Mouse (Mus musculus): ENCODE results near the gene Fgfr1op. TPM values are rescaled to one million over a fixed set of nuclear protein-coding genes. Genes with fewer than 3 reads are reported as not detected.
"Not testable (repeated sequence)": the region's sequence is repeated elsewhere in the genome, so short reads cannot be mapped to it uniquely, and the experiment has no call there.

Fgfr1op gene
- polyA plus RNA-seq, 1 experiment from 2014 or later, result 35.7 TPM

DNA sequence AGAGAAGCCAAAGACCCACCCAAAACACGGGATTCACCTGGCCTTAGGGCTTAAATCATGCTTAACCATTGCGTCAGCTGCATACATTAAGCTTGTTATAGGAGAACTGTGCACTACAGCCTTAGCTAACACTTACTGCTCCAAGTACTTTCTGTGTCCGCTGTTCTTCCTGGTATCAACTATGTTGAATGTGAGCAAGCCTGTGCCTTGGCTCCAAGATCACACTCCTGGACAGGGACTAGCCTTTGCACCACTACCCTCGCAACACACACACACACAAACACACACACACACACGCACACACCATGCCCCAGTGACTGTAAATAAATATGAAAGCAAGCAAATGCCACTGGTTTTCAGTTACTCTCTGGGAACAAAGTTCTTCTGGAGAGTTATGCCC, 18.4 kb upstream of the Fgfr1op start:
- H3K9ac ChIP-seq, result peak overlapping the region; percentile 78
- H3K4me2 ChIP-seq, result peak overlapping the region; percentile 56
- not testable (repeated sequence) for H3K36me3 ChIP-seq; ATAC-seq (ENCODE audit: insufficient number of reproducible peaks, insufficient read depth, low FRiP score, low TSS enrichment, low read depth); H3K27me3 ChIP-seq; H3K27ac ChIP-seq; H3K4me1 ChIP-seq; H3K9me3 ChIP-seq
- H3K4me3 ChIP-seq, result peak overlapping the region; percentile 57
- WGBS, result 12% methylated on average over 5 of the region's 5 CpGs

DNA sequence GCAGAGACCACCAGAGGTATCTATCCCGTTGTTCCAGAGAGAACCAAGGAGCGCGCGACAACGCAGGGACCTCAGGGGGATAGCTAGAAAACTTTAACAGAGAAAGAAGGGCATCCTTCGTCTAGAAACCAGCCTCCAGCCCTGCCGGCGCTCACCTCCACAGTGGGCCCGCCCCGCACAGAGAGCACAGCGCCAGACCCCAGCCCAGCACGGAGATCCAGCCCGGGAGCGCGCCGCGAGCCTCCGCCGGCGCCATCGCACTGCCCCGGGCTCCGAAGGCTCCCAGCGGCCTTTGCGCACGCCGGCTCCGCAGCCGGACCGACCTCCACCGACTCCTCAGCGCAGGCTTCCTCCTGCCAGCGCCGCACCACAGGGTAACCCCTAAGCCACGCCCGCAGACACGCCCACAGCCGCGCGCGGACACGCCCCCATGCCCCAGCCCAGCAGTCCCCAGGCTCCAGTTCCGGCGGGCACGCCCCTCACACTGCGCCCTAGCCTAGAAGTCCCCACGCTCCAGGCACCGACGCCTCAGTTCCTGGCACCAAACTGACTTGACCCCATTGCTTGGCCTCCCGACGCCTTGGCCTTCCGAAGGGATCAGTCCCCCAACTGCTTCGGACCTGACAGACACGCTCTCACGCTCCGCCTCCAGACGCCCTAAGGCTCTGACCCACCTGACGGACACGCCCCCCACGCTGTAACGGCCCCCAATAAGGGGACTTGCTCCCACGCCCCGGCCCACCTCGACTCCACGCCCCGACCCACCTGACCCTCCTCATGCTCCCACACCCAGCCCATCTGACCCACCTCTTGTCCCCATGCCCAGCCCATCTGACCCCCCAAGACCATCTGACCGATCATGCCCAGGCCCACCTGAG, 17.6 kb upstream of the Fgfr1op start, which contains the start of the genes Gm49673 and Rnaset2a:
Gene Gm49673 (minus strand): TSS at position 350 of the 878 bp plus-strand sequence.
Gene Rnaset2a (minus strand): TSS at position 659 of the 878 bp plus-strand sequence.
- WGBS, result 2% methylated on average over 50 of the region's 67 CpGs
- Histone ChIP-seq H3K4me3 (peak within 1 kb of the TSS; percentile 57), H3K4me2 (peak within 1 kb of the TSS; percentile 56), H3K9ac (peak within 1 kb of the TSS; percentile 78)
- H3K36me3 ChIP-seq, H3K27me3 ChIP-seq, H3K27ac ChIP-seq, H3K4me1 ChIP-seq, H3K9me3 ChIP-seq: not testable (repeated sequence)
- ATAC-seq (ENCODE audit: insufficient number of reproducible peaks, insufficient read depth, low FRiP score, low TSS enrichment, low read depth), result peak; percentile 97

DNA sequence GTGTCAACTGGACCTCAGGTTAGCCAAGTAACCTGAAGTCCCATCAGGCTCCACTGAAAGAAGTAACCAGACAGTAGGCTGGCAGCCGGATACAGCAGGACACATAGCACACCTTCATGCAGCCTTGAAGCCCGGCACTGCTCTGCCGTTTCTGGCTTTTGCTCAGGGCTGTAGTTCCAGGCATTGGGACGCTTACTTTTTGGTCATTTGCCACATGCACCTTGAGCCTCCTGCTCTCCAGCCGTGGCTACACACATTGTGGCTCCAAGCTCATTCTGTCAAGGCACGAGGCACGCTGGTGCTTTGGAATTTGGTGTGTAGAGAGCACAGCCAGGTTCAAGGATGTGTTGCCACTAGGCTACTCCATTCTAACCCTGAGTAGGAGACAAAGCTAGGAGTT, 10.3 kb upstream of the Fgfr1op start:
- H3K36me3 ChIP-seq; H3K27ac ChIP-seq; H3K4me3 ChIP-seq; H3K4me2 ChIP-seq; H3K9me3 ChIP-seq; H3K4me1 ChIP-seq; H3K9ac ChIP-seq; ATAC-seq (ENCODE audit: insufficient number of reproducible peaks, insufficient read depth, low FRiP score, low TSS enrichment, low read depth); H3K27me3 ChIP-seq: not testable (repeated sequence)
- 81% methylated on average over 7 of the region's 7 CpGs for WGBS

DNA sequence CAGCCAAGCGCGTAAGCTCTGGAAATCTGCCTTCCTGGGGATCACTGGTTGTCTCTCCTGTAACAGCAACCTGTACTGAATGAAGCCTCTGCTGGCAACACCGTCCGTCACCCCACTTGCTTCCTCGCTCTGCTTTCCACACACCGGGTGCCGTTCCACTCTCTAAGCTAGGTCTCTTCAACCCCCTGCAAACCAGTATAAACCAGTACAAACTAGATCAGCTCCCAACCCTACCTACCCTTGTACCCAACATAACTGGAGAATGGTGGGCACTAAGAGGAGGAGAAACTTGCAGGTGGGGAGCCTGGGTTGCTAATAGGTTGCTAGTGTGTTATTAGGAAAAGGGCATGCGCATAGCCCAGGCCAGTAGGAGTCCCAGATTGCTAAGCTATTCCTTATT, 9.3 kb upstream of the Fgfr1op start:
- not testable (repeated sequence) for H3K27ac ChIP-seq; ATAC-seq (ENCODE audit: insufficient number of reproducible peaks, insufficient read depth, low FRiP score, low TSS enrichment, low read depth); H3K4me2 ChIP-seq; H3K9me3 ChIP-seq; H3K36me3 ChIP-seq; H3K4me1 ChIP-seq; H3K4me3 ChIP-seq; H3K27me3 ChIP-seq; H3K9ac ChIP-seq
- 83% methylated on average over 1 of the region's 8 CpGs for WGBS

DNA sequence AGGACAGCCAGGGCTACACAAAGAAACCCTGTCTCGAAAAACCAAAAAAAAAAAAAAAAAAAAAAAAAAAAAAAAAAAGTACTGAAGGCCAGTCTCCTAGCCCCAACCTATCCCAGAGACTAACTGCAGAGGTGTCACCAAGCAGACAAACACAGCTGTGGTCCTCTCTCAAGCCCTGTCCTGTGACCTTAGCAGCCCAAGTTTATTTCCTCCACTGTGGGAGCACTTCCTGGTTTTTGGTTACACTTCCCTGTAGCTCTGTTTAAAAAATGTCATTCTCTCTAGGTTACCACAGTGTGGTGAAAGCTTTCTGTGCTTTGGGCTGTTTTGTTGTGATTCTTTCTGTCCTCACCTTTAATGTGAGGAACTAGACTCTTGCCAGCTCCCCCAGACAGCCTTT, 6.7 kb upstream of the Fgfr1op start:
- ATAC-seq (ENCODE audit: insufficient number of reproducible peaks, insufficient read depth, low FRiP score, low TSS enrichment, low read depth); H3K27ac ChIP-seq; H3K4me2 ChIP-seq; H3K9ac ChIP-seq; H3K9me3 ChIP-seq; H3K27me3 ChIP-seq; H3K4me1 ChIP-seq; H3K36me3 ChIP-seq; H3K4me3 ChIP-seq: not testable (repeated sequence)
- no CpG with 5 or more reads among the region's 1 CpGs for WGBS

DNA sequence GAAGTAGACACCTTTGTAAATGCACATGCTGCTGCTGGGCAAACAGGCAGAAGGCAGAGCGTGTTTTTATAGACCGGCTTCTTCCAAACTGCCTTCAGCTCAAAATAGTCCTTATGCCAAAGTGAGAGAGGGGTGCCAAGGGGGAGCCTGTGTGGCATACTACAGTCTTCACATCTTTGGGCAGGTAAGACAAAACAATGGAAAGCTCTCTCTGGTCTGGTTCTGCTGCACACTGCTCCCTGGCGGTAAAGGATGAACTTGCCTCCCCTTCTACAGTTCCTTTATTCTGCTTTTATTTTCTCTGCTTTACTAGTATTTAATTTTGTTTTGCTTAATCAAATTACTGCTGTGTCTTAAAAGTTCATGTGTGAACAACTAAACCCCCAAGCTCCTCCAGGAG, 4.3 kb upstream of the Fgfr1op start:
- H3K9me3 ChIP-seq; H3K27me3 ChIP-seq; H3K4me2 ChIP-seq; ATAC-seq (ENCODE audit: insufficient number of reproducible peaks, insufficient read depth, low FRiP score, low TSS enrichment, low read depth); H3K9ac ChIP-seq; H3K27ac ChIP-seq; H3K4me1 ChIP-seq; H3K4me3 ChIP-seq; H3K36me3 ChIP-seq: not testable (repeated sequence)
- 46% methylated on average over 3 of the region's 3 CpGs for WGBS

DNA sequence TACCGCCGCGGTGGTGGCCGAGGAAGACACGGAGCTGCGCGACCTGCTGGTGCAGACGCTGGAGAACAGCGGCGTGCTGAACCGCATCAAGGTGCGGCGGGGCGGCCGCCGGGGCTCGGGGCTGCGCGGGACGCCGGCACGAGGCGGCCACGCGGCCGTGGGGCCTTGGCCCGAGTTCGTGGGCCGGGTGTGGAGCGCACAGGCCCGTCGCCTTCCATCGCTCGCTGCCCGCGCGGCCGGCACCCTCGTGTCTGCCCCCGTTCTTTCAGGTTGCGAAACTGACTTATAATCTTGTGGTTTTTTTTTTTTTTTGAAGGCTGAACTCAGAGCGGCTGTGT, 276 bp downstream of the Fgfr1op start:
- Histone ChIP-seq H3K4me3 (peak overlapping the region; percentile 54), H3K36me3 (peaks cover 14% of the 10 kb centered on the region), H3K4me2 (peak overlapping the region; percentile 55), H3K9ac (peak overlapping the region; percentile 67)
- ATAC-seq (ENCODE audit: insufficient number of reproducible peaks, insufficient read depth, low FRiP score, low TSS enrichment, low read depth), result peak; percentile 28; the same call in 1 of the 2 replicates
- under 1% methylated on average over 40 of the region's 42 CpGs for WGBS
- not testable (repeated sequence) for H3K9me3 ChIP-seq, H3K4me1 ChIP-seq, H3K27ac ChIP-seq, H3K27me3 ChIP-seq

DNA sequence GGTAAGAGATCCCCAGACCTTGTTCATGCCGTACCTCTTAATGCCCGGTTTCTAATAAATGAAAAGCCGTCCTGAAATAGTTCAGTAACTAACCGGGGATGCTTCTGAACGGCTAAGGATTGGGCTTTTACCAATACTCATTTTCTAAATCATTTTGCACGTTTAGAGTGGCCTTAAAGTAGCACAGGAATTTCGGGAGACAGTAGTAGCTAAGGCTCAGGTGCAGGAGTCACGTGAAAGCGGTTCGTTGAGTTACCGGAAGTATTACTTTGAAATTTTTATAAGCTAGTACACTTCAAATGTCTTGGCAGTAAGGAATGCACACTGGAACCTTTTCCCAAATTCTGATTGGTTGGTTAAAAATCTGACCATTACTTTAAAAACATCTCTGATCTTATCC, 676 bp downstream of the Fgfr1op start:
- not testable (repeated sequence) for H3K27me3 ChIP-seq; H3K27ac ChIP-seq; H3K4me1 ChIP-seq; ATAC-seq (ENCODE audit: insufficient number of reproducible peaks, insufficient read depth, low FRiP score, low TSS enrichment, low read depth); H3K9me3 ChIP-seq
- 0% methylated on average over 11 of the region's 11 CpGs for WGBS
- peaks cover 16% of the 10 kb centered on the region for H3K36me3 ChIP-seq
- peak overlapping the region; percentile 55 for H3K4me2 ChIP-seq
- H3K4me3 ChIP-seq, result peak overlapping the region; percentile 54
- H3K9ac ChIP-seq, result peak overlapping the region; percentile 67; the same call in 1 of the 2 replicates

DNA sequence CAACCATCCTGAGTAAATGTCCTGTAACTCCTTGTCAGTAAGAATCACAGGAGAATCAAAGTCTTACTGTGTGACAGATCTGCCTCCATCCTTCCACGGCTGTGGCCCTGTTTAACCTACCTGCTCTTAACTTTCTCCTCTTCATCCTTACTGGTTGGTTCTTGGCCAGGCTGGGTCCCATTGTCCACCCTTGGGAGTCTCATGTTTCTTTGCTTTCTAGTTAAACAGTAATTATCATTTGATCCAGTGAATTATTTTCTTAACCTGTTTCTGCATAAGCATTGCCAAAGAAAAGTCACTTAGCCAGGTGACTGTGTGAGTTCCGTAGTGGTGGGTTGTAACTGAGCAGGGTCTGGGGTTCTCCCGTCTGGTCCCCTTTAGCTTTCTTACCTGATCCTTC, 1.2 kb downstream of the Fgfr1op start:
- Histone ChIP-seq H3K4me3 (peak overlapping the region; percentile 54), H3K4me2 (peak overlapping the region; percentile 55), H3K36me3 (peaks cover 21% of the 10 kb centered on the region)
- not testable (repeated sequence) for ATAC-seq (ENCODE audit: insufficient number of reproducible peaks, insufficient read depth, low FRiP score, low TSS enrichment, low read depth); H3K9ac ChIP-seq; H3K27ac ChIP-seq; H3K4me1 ChIP-seq; H3K9me3 ChIP-seq; H3K27me3 ChIP-seq
- 43% methylated on average over 2 of the region's 3 CpGs for WGBS

DNA sequence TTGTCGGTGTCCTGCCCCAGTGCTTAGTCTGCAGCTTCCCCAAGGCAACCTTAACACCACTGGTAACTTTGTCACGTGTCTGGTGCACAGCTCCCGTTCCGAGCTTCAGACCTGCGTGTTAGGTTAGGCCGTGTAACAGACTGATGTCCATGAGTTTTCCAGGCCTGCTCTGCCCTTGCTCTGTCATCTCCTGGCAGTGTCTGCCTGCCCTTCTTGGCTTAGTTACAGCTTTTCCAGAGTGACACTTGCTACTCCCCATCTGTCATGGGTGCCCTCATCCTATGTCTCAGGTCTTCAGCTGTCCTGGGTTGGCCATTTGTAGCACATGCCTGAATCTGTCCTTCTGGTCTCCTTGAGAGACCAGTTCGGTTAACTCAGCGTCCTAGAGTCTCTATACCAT, 2.1 kb downstream of the Fgfr1op start:
- H3K4me3 ChIP-seq; H3K27me3 ChIP-seq; ATAC-seq (ENCODE audit: insufficient number of reproducible peaks, insufficient read depth, low FRiP score, low TSS enrichment, low read depth); H3K9ac ChIP-seq; H3K4me1 ChIP-seq; H3K4me2 ChIP-seq; H3K27ac ChIP-seq; H3K9me3 ChIP-seq: not testable (repeated sequence)
- peaks cover 31% of the 10 kb centered on the region for H3K36me3 ChIP-seq
- 87% methylated on average over 7 of the region's 8 CpGs for WGBS

DNA sequence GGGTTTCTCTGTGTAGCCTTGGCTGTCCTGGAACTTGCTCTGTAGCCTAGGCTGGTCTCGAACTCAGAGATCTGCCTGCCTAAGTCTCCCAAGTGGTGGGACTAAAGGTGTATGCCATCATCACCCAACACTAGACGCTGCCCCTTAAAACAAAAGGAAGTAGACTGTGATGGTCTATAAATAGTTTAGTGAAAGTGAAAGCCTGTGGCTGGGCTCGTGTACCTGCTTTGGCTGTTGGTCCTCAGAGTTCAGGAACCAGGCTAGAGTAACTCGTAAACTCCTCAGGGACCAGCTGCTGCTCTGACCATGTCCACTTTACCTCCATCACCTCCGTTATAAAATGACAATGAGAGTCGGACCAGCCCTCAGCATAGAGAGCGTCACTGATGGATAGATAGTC, 5.0 kb downstream of the Fgfr1op start:
- Histone ChIP-seq H3K9ac (no peak overlapping the region), H3K27ac (no peak overlapping the region), H3K9me3 (no peaks in the 10 kb centered on the region), H3K4me1 (no peaks in the 10 kb centered on the region), H3K4me3 (no peak overlapping the region), H3K27me3 (no peaks in the 10 kb centered on the region), H3K36me3 (peaks cover 55% of the 10 kb centered on the region), H3K4me2 (no peak overlapping the region)
- no peak for ATAC-seq (ENCODE audit: insufficient number of reproducible peaks, insufficient read depth, low FRiP score, low TSS enrichment, low read depth)
- 89% methylated on average over 7 of the region's 7 CpGs for WGBS

DNA sequence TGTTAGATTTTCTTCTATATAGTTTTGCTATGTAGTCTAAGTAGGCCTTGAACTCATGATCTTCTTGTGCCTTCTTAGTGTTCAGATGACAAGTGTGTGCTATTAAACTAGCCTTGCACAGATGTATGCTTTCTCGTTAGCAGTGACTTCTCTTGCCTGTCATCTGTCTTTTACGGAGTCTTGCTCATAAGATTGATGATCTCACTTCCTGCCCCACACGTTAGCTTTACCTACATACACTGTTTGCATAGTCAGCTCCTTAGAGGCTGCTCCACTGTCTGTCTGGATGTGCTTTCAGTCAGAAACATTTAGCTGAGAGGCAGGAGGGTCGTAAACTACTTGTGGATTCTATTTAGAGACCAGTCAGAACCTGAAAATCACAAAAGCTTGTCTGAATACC, 5.8 kb downstream of the Fgfr1op start:
- no peak overlapping the region for H3K4me2 ChIP-seq
- WGBS, result 78% methylated on average over 4 of the region's 4 CpGs
- H3K9me3 ChIP-seq, result no peaks in the 10 kb centered on the region
- H3K27me3 ChIP-seq, result no peaks in the 10 kb centered on the region
- H3K4me3 ChIP-seq, result no peak overlapping the region
- H3K4me1 ChIP-seq, result no peaks in the 10 kb centered on the region
- no peak overlapping the region for H3K27ac ChIP-seq
- H3K9ac ChIP-seq, result no peak overlapping the region
- peaks cover 62% of the 10 kb centered on the region for H3K36me3 ChIP-seq
- ATAC-seq (ENCODE audit: insufficient number of reproducible peaks, insufficient read depth, low FRiP score, low TSS enrichment, low read depth), result no peak
